Mouse (Mus musculus): ENCODE results near the gene Eif2b2.

The Eif2b2 gene

DNA sequence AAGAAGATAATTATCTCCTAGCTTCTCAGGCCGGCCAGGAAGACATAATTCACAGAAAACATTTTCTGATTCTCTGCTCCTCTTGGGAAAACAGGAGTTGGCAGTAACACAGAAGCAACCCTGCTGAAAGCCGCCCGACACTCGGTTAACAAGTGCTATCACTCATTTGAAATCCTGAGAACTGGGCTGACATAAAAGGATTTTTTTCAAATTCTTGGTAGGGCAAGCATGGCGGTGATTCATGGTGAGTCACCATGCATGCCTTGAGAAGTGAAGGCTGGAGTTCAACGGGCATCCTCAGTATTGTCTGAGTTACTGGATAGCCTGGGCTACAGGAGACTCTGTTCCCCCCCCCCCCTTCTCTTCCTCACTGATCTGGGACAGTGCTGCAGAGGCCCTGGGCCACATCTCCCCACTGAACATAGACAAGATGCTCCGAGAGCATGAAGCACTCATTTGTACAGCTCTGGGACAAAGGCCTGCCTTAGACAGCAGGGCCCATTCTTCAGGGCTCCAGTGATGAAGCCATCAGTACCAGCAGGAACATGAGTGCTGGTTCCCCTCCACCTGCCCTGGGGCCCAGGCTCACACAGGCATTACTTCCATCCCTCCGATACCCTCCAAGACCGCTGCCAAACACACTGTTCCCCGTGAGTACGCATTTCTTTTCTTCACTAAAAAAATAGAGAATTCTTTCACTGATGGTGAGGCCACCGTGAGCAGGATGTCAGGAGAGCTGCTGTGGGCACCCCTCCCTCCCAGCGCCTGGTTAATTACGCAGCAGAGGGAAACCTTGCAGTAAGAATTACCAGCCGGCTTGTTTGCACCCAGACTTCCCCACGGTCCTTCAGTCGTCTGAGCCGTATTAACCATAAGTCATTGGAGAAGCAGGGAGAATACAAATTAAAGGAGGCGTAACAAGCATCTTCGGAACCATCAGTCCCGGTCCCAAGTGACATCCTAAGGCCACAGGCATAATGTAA is 14.4 kb downstream of the Eif2b2 start:
- in situ Hi-C loops (cut with MboI, MseI): no loop called here

DNA sequence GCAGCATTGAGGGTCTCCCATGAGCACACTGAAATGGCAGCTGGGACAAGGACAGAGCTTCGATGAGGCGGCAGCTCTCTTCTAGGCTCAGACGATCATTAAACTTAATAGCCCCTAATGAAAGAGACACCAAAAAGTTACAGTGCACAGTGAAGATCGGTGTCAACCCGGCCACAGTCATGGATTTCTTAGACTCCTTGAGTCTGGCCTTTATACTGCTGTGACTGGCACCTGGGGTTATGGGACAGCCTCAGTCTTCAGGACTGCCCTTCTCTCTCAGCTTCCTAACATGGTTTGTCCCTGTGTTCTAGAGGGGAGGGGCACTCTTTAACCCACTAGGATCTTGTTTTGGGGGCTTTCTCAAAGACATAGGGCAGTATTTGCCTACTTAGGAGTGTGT is 18.3 kb downstream of the Eif2b2 start:
- in situ Hi-C loops (cut with MboI, MseI): no loop called here

GRCm38 (mm10) chr12:85252083-85252482 is 32.8 kb downstream of the Eif2b2 start:
- in situ Hi-C loops (cut with MboI, MseI): no loop called here

GRCm38 (mm10) chr12:85256074-85256751 is 36.9 kb downstream of the Eif2b2 start:
- in situ Hi-C loops (cut with MboI, MseI): no loop called here

- in situ Hi-C loops (cut with MboI, MseI): no loop called here
These were observed 37.8 kb downstream of the Eif2b2 start for GRCm38 (mm10) chr12:85257008-85257639.

- in situ Hi-C loops (cut with MboI, MseI): no loop called here
These were observed 43.2 kb downstream of the Eif2b2 start for GRCm38 (mm10) chr12:85262489-85262888.

- in situ Hi-C loops (cut with MboI, MseI): no loop called here
These were observed 43.9 kb downstream of the Eif2b2 start for GRCm38 (mm10) chr12:85263190-85263589.

- in situ Hi-C loops (cut with MboI, MseI): no loop called here
These were observed 45.2 kb downstream of the Eif2b2 start for GRCm38 (mm10) chr12:85264531-85264930.

DNA sequence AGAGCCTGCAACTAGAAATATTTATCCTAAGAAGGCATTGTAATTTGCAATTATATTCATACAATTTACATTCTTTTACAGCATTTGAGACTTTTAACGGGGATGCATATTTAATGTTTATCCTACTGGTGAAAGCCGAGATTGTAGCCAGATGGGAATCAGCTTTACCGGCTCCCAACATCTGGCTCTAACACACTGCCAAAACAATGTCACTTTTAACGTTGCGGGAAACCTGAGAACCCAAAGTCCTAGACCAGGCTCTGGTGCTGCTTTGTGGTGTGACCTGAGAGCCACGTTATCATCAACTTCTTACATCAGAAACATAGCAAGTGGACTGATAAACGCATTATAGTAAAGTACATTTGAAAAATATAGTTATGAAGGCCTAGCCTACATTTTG is 45.7 kb downstream of the Eif2b2 start:
- in situ Hi-C loops (cut with MboI, MseI): no loop called here

GRCm38 (mm10) chr12:85266248-85266647 is 47.0 kb downstream of the Eif2b2 start:
- in situ Hi-C loops (cut with MboI, MseI): no loop called here

- in situ Hi-C loops (cut with MboI, MseI): no loop called here
These were observed 50.5 kb downstream of the Eif2b2 start for GRCm38 (mm10) chr12:85269821-85270220.

- in situ Hi-C loops (cut with MboI, MseI): no loop called here
These were observed 51.0 kb downstream of the Eif2b2 start, which contains the start of gene Mlh3 for GRCm38 (mm10) chr12:85270319-85270718. Mlh3 (minus strand) TSS chr12:85270599.

- in situ Hi-C loops (cut with MboI, MseI): no loop called here
These were observed 52.0 kb downstream of the Eif2b2 start for GRCm38 (mm10) chr12:85271132-85271842.

DNA sequence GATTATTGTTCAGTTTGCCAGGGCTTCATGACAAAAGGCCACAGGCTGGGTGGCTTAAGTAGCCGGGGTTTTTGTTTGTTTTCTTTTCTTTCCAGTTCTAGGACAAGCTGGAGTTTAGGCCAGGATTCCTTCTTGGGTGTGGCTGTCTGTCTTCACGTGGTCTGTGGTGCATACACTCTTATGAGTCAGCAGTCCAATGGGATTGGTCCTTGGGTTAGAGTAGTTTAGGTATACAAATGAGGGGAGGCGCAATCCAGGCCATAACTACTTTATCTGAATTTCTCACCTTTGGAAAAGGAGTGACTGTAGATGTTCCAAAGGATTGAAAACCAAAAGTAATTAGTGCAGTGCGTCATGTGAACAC is 52.5 kb downstream of the Eif2b2 start:
- in situ Hi-C loops (cut with MboI, MseI): no loop called here

GRCm38 (mm10) chr12:85273508-85273907 is 54.2 kb downstream of the Eif2b2 start:
- in situ Hi-C loops (cut with MboI, MseI): no loop called here
